Mouse (Mus musculus) E14TG2a.4 (cell line): ENCODE data around the gene Gm3854.

Experiments used
- CTCF ChIP-seq: conservative IDR thresholded peaks from 2 replicates; pipeline ENCODE4 v1.5.1; 2014; ENCODE audit warnings: low read length
- NANOG ChIP-seq: IDR thresholded peaks from 2 replicates; pipeline ENCODE4 v1.6.1; 2014; ENCODE audit warnings: borderline replicate concordance, low read length, mixed read lengths

DNA sequence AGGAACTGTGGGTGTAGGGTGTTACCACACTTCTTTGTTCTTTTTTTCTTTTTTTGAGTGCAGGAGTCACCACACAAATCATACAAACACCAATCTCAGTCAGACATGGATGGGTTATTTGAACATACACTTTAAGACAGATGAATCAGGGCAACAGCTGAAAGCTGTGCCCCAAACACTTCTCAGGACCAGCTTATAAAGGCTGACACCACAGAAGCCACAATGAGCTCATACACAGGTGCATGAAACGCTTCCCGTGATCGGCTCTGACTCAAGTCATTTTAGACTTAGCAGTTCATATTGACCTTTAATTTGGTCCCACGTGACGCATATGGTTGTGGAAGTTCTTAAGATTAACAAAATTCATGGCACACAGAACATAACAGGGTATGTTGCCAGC, 3.7 kb upstream of the Gm3854 start:
- TF ChIP-seq CTCF (no peak), NANOG (no peak)
